Mouse (Mus musculus) kidney, embryonic 15.5 days (tissue): ENCODE results near the gene Retreg3. TPM values are rescaled to one million over a fixed set of nuclear protein-coding genes. Genes with fewer than 3 reads are reported as not detected.
A peak's percentile ranks its signal among the peaks of the same experiment; 100 is the strongest.
"Not testable (repeated sequence)": the region's sequence is repeated elsewhere in the genome, so short reads cannot be mapped to it uniquely, and the experiment has no call there.

Source experiments
- ATAC-seq: fragments of 200-750 bp; cut with Nextera tagmentation; replicated peaks from 2 replicates; pipeline ENCODE4 v1.8.0; 2017; ENCODE audit warnings: moderate TSS enrichment; ENCODE audit not compliant: low FRiP score
- H3K27ac ChIP-seq: fragments of 300-500 bp; sonication (generic); 2 replicates; pipeline ENCODE4 v1.5.1; 2015; ENCODE audit warnings: mild to moderate bottlenecking, inconsistent platforms
- H3K27me3 ChIP-seq: fragments of 300-500 bp; sonication (generic); 2 replicates; pipeline ENCODE4 v1.6.1; 2015; ENCODE audit warnings: inconsistent platforms
- H3K36me3 ChIP-seq: fragments of 300-500 bp; sonication (generic); 2 replicates; pipeline ENCODE4 v1.6.1; 2015; ENCODE audit warnings: inconsistent platforms
- H3K4me1 ChIP-seq: fragments of 300-500 bp; sonication (generic); 2 replicates; pipeline ENCODE4 v1.6.1; 2015; ENCODE audit warnings: inconsistent platforms
- H3K4me2 ChIP-seq: fragments of 300-500 bp; sonication (generic); 2 replicates; pipeline ENCODE4 v1.6.1; 2015; ENCODE audit warnings: moderate library complexity, mild to moderate bottlenecking, inconsistent platforms
- H3K4me3 ChIP-seq: fragments of 300-500 bp; sonication (generic); replicated peaks from 2 replicates; pipeline ENCODE4 v1.5.1; 2015; ENCODE audit warnings: mild to moderate bottlenecking, inconsistent platforms
- H3K9ac ChIP-seq: fragments of 300-500 bp; sonication (generic); 2 replicates; pipeline ENCODE4 v1.6.1; 2015; ENCODE audit warnings: mild to moderate bottlenecking, inconsistent platforms
- H3K9me3 ChIP-seq: fragments of 300-500 bp; sonication (generic); replicated peaks from 2 replicates; pipeline ENCODE4 v1.6.1; 2016; ENCODE audit warnings: inconsistent platforms
- WGBS: fragments of 180-500 bp; shearing (Covaris S2); methylation state at CpG from one replicate; pipeline ENCODE4 v1.1.7; 2015; ENCODE audit warnings: mixed read lengths; 5-methylcytosine and 5-hydroxymethylcytosine counted together
- polyA plus RNA-seq: library from polyadenylated mRNA; unstranded; fragments of >200 nt; fragmentation: Nextera tagmentation; extraction: Ambion mirVana; gene quantifications from 2 replicates; pipeline ENCODE4 v1.2.1, GENCODE M21; 2015

The Retreg3 gene
- polyA plus RNA-seq, 1 experiment from 2014 or later = 21.3 TPM

DNA sequence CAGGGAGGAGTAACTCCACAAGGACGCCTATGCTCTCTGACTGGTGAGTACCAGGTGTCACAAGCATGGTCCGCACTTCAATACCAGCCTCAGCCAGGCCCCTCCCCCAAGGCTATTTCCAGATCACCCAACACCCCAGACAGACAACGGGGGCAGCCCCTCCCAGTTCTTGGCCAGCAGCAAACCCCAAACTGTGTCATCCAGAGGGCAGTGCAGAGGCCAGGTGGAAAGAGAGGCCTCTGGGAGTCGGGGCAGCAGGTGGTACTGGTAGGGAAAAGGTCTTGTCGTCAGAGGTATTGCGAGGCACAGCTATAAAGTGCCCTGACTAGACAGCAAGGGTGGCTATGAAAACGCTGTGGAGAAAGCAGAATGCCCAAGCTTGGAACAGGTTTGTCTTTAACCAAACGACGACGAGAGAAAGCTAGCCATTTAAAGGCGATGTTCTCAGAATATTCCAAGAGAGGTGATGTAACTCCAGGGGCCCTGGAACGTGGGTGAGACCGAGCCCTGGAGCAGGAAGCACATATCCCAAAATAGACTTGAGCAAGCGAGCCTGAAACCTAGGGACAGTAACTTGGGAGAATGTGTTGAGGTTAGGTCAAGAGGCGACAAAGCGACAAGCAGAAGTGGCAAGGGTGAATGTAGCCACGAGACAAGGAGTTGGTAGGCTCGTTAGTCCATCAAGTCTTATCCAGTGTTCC, 10.5 kb upstream of the Retreg3 start:
- H3K27ac ChIP-seq = no peak overlapping the region
- no peak overlapping the region for H3K9ac ChIP-seq
- H3K4me3 ChIP-seq = no peak overlapping the region
- no peak for ATAC-seq
- 38% methylated on average over 18 of the region's 18 CpGs for WGBS
- H3K4me1 ChIP-seq = peaks cover 9% of the 10 kb centered on the region
- no peaks in the 10 kb centered on the region for H3K27me3 ChIP-seq
- peaks cover 18% of the 10 kb centered on the region for H3K36me3 ChIP-seq
- H3K4me2 ChIP-seq = no peak overlapping the region
- H3K9me3 ChIP-seq = no peaks in the 10 kb centered on the region; the same call in 1 of the 2 replicates

DNA sequence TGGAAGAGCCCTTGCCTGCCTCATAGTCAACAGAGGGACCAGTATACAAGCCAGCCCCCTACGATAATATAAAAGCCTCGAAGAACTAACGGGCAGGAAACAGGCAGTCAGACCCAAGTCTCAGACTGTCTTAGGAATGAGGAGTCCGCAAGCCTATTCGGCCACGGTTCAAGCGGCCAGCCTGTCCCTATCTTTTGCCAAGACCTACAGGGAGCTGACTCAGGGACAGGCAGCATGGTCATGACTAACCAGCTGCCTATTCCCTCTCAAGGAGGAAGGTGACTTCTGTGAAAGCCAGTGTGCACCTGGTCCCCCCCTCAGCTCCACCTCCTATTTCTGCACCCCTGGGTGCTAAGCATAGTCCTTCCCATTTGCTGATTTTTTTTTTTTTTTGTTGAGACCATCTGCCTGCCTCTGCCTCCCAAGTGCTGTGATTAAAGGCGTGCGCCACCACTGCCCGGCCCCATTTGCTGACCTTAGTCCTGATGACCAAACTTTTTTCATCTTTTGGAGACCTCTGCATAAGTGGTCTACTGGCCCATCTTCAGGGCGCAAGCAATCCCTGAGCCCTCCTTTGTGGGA, 9.4 kb upstream of the Retreg3 start:
- H3K9me3 ChIP-seq = no peaks in the 10 kb centered on the region; the same call in 1 of the 2 replicates
- no peak overlapping the region for H3K4me2 ChIP-seq
- H3K4me3 ChIP-seq = no peak overlapping the region
- H3K4me1 ChIP-seq = peaks cover 6% of the 10 kb centered on the region
- no peak overlapping the region for H3K9ac ChIP-seq
- no peak overlapping the region for H3K27ac ChIP-seq
- 84% methylated on average over 11 of the region's 11 CpGs for WGBS
- H3K27me3 ChIP-seq = no peaks in the 10 kb centered on the region
- no peak for ATAC-seq
- H3K36me3 ChIP-seq = peaks cover 25% of the 10 kb centered on the region

DNA sequence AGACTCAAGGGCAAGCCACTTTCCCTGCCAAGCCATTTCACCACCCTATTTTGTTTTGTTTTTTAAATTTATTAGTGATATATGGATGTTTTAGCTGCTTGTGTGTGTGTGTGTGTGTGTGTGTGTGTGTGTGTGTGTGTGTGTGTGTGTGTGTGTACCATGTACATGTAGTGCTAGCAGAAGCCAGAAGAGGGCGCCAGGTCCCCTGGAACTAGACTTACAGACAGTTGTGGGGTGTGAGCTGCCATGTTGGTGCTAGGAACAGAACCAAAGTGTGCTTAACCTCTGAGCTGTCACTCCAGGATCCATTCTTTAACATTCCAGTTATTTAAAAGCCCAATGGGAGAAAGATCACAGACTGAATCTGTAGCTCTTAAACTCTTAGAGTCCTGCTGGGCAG, 7.4 kb upstream of the Retreg3 start:
- ATAC-seq = no peak
- H3K4me2 ChIP-seq = no peak overlapping the region
- H3K9ac ChIP-seq = no peak overlapping the region
- peaks cover 45% of the 10 kb centered on the region for H3K36me3 ChIP-seq
- H3K9me3 ChIP-seq = no peaks in the 10 kb centered on the region; the same call in 1 of the 2 replicates
- no peak overlapping the region for H3K4me3 ChIP-seq
- no peaks in the 10 kb centered on the region for H3K27me3 ChIP-seq
- peaks cover 6% of the 10 kb centered on the region for H3K4me1 ChIP-seq
- 100% methylated on average over 1 of the region's 1 CpGs for WGBS
- H3K27ac ChIP-seq = no peak overlapping the region

DNA sequence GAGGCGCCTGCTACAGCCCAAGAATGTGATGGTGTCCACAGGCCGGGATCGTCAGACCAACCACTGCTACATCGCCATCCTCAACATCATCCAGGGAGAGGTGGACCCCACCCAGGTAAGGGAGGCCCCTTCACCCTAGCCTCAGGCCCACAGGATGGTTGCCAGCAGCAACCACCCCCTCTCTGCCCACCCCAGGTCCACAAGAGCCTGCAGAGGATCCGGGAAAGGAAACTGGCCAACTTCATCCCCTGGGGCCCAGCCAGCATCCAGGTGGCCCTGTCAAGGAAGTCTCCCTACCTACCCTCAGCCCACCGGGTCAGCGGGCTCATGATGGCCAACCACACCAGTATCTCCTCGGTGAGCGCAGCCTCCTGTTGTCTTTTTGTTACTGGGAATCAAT, 5.3 kb upstream of the Retreg3 start:
- H3K27me3 ChIP-seq, ATAC-seq: not testable (repeated sequence)

DNA sequence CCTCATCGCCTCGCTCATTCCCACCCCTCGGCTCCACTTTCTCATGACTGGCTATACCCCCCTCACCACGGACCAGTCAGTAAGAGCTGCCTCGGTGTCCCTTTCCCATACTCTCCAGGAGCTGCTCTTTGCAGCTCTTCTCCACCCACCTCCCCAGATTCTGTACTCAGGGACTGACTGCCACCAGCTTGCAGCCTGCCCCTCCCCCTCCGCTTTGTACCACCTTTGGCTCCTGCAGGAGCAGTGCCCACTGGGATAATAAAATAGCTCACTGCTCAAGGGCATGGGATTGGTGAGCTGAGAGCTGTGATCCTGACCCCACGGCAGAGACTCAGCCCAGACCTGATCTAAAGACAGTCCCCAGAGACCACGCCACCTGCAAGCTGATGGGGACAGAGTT, 4.8 kb upstream of the Retreg3 start:
- H3K4me1 ChIP-seq = peaks cover 12% of the 10 kb centered on the region
- not testable (repeated sequence) for H3K4me2 ChIP-seq, H3K4me3 ChIP-seq, H3K9ac ChIP-seq, H3K9me3 ChIP-seq, ATAC-seq, H3K27me3 ChIP-seq, H3K27ac ChIP-seq
- 91% methylated on average over 8 of the region's 8 CpGs for WGBS
- peaks cover 48% of the 10 kb centered on the region for H3K36me3 ChIP-seq

More for the DNA sequence above, 5.3 kb upstream of the Retreg3 start:
- H3K9ac ChIP-seq, H3K4me2 ChIP-seq, H3K9me3 ChIP-seq, H3K27ac ChIP-seq, H3K4me3 ChIP-seq: not testable (repeated sequence)
- H3K36me3 ChIP-seq = peaks cover 48% of the 10 kb centered on the region
- H3K4me1 ChIP-seq = peaks cover 13% of the 10 kb centered on the region
- WGBS = 98% methylated on average over 9 of the region's 9 CpGs

DNA sequence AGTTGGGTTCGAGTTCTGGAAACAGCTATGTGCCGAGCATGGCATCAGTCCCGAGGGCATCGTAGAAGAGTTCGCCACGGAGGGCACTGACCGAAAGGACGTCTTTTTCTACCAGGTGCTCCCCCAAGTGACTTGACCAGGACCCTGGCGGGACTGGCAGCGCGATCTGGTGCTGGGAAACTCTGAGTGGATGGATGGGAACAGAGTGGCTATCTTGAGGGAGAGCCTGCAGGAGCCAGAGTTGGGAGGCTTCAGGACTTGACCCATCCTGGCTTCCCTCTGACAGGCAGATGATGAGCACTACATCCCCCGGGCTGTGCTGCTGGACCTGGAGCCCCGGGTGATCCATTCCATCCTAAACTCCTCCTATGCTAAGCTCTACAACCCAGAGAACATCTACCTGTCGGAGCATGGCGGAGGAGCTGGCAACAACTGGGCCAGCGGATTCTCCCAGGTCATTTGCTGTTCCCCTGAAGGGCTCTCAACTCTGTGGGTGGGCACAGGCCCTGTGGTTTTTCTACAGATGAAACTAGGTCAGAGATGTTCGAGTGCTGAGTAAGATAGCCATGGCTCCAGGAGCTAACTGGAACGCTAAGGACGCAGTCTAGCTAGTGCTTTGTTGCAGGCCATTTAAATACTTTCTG, 974 bp upstream of the Retreg3 start:
- peaks cover 35% of the 10 kb centered on the region for H3K36me3 ChIP-seq
- peaks cover 38% of the 10 kb centered on the region for H3K4me1 ChIP-seq
- peak overlapping the region; percentile 79 for H3K9ac ChIP-seq
- H3K9me3 ChIP-seq = no peaks in the 10 kb centered on the region
- H3K4me2 ChIP-seq = peak overlapping the region; percentile 94
- no peaks in the 10 kb centered on the region for H3K27me3 ChIP-seq
- peak overlapping the region; percentile 86 for H3K4me3 ChIP-seq
- 17% methylated on average over 19 of the region's 19 CpGs for WGBS
- peak overlapping the region; percentile 95 for H3K27ac ChIP-seq
- ATAC-seq = no peak

DNA sequence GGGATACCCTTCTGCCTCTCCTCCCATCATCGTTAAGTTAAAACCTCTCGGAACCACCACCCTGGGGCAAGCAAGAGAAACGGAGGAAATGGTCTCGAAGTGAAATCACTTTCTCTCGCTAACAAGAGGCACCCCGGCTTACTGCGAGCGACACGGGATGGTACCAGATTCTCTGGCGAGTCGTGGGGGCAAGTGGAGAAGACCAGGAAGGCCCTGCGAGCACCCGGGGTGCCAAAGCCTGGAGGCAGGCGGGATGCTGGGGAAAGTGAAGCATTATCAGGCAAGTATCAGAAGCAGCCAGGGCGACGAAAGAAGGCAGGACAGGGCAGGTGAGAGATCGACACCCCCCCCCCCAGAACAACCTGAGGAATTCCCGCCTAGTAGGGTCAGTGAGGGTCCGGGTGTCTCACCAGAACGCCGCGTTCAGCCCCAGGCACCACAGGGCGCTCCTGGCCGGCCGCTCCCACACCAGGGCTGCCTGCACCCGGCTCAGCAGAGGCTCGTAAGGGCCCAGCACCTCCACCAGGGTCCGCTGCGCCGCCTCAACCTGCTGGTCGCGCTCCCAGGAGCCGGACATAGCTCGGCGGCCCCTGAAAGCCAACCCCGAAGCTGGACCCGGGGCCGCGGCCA, 447 bp downstream of the Retreg3 start:
- WGBS = under 1% methylated on average over 39 of the region's 39 CpGs
- peak; percentile 84; the same call in 1 of the 2 replicates for ATAC-seq
- Histone ChIP-seq H3K27me3 (no peaks in the 10 kb centered on the region), H3K36me3 (peaks cover 23% of the 10 kb centered on the region), H3K9ac (peak overlapping the region; percentile 86), H3K9me3 (no peaks in the 10 kb centered on the region), H3K4me2 (peak overlapping the region; percentile 94), H3K27ac (peak overlapping the region; percentile 95), H3K4me3 (peak overlapping the region; percentile 86), H3K4me1 (peaks cover 41% of the 10 kb centered on the region)

DNA sequence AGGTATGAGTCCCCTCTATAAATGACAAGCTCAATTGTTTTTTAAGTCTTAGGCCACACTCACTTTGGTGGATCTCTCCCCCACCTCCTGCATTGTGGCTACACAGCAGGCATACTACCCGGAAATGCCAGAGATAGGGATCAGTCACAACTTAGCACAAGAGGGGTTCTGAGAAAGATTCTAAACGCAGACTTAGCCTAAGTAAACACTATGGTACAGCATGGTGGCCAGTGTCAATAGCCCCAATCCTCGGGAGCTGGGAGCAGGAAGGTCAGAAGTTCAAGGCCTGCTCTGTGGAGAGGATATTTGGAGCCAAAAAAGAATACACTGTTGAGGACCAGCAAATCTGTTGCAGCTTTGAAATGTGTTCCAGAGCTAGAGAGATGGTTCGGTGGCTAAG, 1.6 kb downstream of the Retreg3 start:
- 34% methylated on average over 4 of the region's 4 CpGs for WGBS
- peaks cover 41% of the 10 kb centered on the region for H3K4me1 ChIP-seq
- H3K36me3 ChIP-seq = peaks cover 17% of the 10 kb centered on the region
- peak overlapping the region; percentile 86; the same call in 1 of the 2 replicates for H3K9ac ChIP-seq
- H3K4me2 ChIP-seq = peak overlapping the region; percentile 94
- no peaks in the 10 kb centered on the region for H3K9me3 ChIP-seq
- peak overlapping the region; percentile 86 for H3K4me3 ChIP-seq
- no peaks in the 10 kb centered on the region for H3K27me3 ChIP-seq
- H3K27ac ChIP-seq = no peak overlapping the region
- no peak for ATAC-seq

DNA sequence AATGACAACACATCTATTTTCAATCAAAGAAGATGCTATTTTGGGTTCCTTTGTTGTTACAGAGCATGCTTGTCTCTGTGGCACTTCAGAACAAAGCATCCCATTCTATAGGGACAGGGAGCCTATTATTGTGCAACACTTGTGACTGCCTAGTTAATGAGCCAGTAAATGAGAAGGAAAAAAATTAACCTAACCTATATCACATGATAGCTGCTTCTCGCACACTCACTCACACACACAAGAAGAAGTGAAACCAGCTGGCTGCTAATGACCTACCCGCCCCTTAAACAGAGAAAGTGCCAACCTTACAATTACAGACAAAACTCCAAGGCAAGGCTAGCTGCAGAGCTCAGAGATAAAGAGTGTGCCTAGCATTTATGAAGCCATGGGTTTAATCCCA, 4.1 kb downstream of the Retreg3 start:
- Histone ChIP-seq H3K36me3 (peaks cover 3% of the 10 kb centered on the region; the same call in 1 of the 2 replicates), H3K27me3 (no peaks in the 10 kb centered on the region), H3K4me3 (no peak overlapping the region), H3K9me3 (no peaks in the 10 kb centered on the region), H3K27ac (peak overlapping the region; percentile 47), H3K4me1 (peaks cover 31% of the 10 kb centered on the region), H3K4me2 (no peak overlapping the region), H3K9ac (no peak overlapping the region)
- WGBS = 53% methylated on average over 2 of the region's 2 CpGs
- no peak for ATAC-seq

DNA sequence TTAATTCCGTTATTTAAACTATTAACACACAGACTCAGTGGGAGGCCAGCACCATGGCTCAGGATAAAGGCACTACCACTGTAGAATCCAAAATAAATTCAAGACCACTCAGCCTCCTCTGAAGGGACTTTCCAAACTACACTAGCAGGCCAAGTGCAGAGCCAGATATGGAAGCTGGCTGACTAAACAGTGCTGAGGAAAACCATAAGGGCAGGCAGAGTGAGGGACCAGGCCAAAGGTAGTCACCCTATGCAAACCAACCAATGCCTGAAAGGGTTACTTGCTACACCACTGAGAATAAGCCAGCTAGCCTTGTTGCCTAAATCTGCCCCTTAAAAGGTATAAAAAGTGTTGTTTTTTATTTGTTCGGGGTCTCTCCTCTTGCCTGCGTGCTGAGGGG, 7.5 kb downstream of the Retreg3 start:
- no peak overlapping the region for H3K4me2 ChIP-seq
- WGBS = 92% methylated on average over 3 of the region's 3 CpGs
- no peak overlapping the region for H3K4me3 ChIP-seq
- H3K4me1 ChIP-seq = peaks cover 11% of the 10 kb centered on the region
- peaks cover 10% of the 10 kb centered on the region; the same call in 1 of the 2 replicates for H3K36me3 ChIP-seq
- H3K9me3 ChIP-seq = no peaks in the 10 kb centered on the region
- H3K27ac ChIP-seq = no peak overlapping the region
- no peak overlapping the region for H3K9ac ChIP-seq
- H3K27me3 ChIP-seq = no peaks in the 10 kb centered on the region
- no peak for ATAC-seq

DNA sequence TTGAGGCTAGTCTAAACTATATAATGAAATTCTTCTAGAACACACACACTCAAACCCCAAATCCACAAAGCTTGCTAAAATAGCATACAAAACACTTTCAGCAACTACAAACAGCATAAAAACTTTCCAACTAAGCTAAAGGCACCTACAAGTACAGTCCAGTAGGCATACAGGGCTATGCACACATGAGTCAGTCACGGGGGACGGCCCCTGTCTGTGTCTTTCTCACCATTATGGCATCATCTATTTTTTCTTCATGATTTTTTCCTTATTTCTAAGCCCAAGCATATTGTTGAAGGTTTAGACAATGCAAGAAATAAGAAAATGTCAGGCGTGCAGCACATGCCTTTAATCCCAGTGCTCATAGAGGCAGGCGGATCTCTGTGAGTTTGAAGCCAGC, 8.5 kb downstream of the Retreg3 start:
- WGBS = 89% methylated on average over 4 of the region's 4 CpGs

DNA sequence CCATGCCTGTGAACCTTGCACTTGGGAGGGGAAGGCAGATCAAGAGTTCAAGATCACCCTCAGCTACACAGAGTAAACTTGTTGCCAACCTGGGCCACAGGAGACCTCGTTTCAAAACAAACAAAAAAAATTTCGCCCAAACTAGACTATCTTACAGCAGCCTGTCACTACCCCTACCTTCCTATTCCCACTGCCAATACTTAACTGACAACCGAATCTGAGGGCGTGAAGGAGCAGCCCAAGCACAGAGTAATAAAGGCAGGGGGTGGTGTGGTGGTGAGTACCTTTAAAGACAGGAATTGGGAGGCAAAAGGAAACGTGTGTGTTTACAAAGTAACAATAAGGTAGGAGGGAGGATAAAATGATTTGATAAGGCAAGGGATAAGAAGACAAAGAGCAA, 9.0 kb downstream of the Retreg3 start:
- H3K4me3 ChIP-seq = no peak overlapping the region
- no peaks in the 10 kb centered on the region for H3K9me3 ChIP-seq
- H3K36me3 ChIP-seq = peaks cover 16% of the 10 kb centered on the region
- no peaks in the 10 kb centered on the region for H3K27me3 ChIP-seq
- H3K4me1 ChIP-seq = peaks cover 3% of the 10 kb centered on the region
- no peak overlapping the region for H3K27ac ChIP-seq
- H3K4me2 ChIP-seq = no peak overlapping the region
- ATAC-seq = no peak
- H3K9ac ChIP-seq = no peak overlapping the region
- WGBS = 44% methylated on average over 5 of the region's 5 CpGs

More for the DNA sequence above, 8.5 kb downstream of the Retreg3 start:
- no peaks in the 10 kb centered on the region for H3K9me3 ChIP-seq
- H3K4me1 ChIP-seq = peaks cover 8% of the 10 kb centered on the region
- H3K27ac ChIP-seq = no peak overlapping the region
- H3K4me2 ChIP-seq = no peak overlapping the region
- no peak overlapping the region for H3K9ac ChIP-seq
- no peaks in the 10 kb centered on the region for H3K27me3 ChIP-seq
- peaks cover 12% of the 10 kb centered on the region; the same call in 1 of the 2 replicates for H3K36me3 ChIP-seq
- H3K4me3 ChIP-seq = no peak overlapping the region
- ATAC-seq = no peak
